Mouse (Mus musculus) adrenal gland, postnatal 36 days (tissue): ENCODE results near the gene Phlda2. TPM values are rescaled to one million over a fixed set of nuclear protein-coding genes. Genes with fewer than 3 reads are reported as not detected.
"Not testable (repeated sequence)": the region's sequence is repeated elsewhere in the genome, so short reads cannot be mapped to it uniquely, and the experiment has no call there.

Source experiments
- DNase-seq, 2 experiments: peaks; one replicate each; pipeline ENCODE4 v3.0.0; 2021; ENCODE audit warnings: mixed read lengths in 1 of 2
- long read RNA-seq, 2 experiments: library from polyadenylated mRNA; stranded (forward); transcript quantifications; one replicate each; pipeline ENCODE4 v2.0.0; 2021; ENCODE audit warnings: borderline sequencing depth in 2 of 2
- total RNA-seq, 2 experiments: library from RNA; stranded (reverse); gene quantifications; 2 replicates each; pipeline ENCODE4 v1.2.3; 2021

The Phlda2 gene
- 1 to 10 TPM in 1 of 2 experiments, under 1 TPM in 1; 0.43 to 2.6 TPM for total RNA-seq
- long read RNA-seq, experiment 1, partial matches to known transcripts = 0 of 3 reads
- long read RNA-seq, experiment 1, other reads (novel, unspliced or antisense) = 0 of 3 reads
- long read RNA-seq, experiment 2 = 0 reads

DNA sequence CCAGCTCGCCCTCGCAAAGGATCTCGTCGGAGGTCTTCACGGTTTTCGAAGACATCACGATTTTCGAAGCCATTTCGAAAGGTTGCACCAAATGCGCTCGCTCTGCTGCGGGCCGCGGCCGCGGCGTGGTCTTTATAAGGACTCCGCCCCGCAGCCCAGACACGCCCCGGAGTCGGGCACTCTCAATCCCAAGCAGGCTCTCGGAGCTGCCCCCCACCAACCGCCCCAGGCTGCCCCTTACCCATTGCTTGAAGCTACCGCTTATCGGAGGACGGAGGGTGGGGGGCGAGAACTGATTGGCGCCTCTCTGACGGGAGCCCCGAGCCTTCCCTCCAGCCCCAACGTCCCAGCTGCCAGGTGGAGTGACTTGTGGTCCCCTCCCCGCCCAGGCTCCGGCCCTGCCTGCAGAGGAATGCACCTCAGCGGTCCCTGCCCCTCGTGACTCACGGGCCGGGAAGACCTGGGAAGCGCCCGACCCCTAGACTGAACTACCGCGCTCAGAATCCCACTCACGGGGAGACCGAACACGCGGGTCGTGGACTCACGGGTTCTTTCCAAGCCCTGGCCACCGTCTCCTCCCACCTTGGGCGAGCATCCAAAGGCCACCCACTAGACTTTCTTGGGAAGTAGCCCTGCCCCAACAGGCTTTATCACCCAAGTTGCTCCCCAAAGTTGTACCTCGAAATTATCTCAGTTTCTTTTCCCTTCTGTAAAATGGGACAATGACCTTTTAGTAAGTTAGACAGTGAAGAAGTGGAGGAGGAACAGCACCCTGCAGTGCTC is at the start of gene Phlda2:
Gene Phlda2, minus strand, starts transcription at position 733 of the 783 bp plus-strand sequence.
- DNase-seq = peak; percentile 28 to 39

DNA sequence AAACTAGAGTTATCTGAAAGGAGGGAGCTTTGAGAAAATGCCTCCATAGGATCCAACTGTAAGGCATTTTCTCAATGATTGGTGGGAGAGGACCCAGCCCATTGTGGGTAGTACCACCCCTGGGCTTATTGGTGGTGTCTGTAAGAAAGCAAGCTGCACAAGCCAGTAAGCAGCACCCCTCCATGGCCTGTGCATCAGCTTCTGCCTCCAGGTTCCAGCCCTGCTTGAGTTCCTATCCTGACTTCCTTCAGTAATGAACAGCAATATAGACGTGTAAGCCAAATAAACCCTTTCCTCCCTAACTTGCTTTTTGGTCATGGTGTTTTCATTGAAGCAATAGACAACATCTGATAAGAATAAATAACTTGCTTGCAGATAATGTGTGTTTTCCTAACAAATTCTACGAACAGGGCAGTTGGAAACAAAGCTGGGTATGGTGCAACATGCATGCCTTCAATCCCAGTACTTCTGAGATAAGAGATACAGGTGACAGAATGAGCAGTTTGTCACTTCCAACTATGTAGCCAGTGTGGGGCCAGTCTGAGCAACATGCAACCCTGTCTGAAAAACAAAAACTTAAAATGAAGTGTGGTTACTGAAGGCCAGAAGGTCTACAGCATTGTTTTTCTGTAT is 46.8 kb upstream of the Phlda2 start:
- no peak for DNase-seq

GRCm38 (mm10) chr7:143548976-143549457 is 46.1 kb upstream of the Phlda2 start, which contains the start of gene Nap1l4:
Nap1l4 (minus strand) TSS chr7:143549106.
- DNase-seq = peak; percentile 96 to 99

GRCm38 (mm10) chr7:143548231-143548961 is 45.4 kb upstream of the Phlda2 start:
- DNase-seq = peak; percentile 79 to 91

DNA sequence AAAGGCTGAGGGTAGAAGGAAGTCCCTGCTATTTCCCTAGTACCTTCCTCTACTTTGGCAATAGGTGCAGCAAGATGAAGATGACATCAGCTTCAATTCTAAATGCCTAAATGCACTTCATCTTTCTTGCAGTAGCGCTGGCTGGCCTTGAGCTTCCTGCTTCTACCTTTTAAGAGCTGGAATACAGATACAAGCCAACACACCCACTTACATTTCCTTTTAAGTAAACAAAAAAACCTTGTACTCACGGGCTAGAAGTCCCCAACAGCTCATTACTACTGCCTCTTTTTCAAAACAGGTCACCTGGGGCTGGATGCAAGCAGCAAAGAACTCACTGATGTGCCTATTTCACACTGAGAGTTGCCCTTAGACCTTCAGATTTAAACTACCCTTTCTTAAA is 43.6 kb upstream of the Phlda2 start:
- no peak for DNase-seq

DNA sequence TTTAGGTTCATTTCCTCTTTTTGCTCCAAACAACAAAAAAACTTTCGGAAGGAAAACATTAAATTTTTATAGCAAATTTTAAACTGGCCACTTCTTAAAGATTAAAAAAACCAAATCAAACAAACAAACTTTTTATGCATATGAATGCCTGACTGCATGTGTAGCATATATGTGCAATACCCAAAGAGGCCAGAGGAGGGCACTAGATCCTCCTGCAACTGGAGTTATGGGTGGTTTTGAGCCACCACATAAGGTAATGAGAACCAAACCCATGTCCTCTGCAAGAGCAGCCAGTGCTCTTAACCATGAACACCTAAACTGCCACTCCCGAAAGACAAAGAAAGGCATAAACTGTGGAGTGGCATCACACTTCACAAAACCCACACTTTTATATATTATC is 41.4 kb upstream of the Phlda2 start:
- DNase-seq = peak in 1 of 2 experiments; percentile 32

- DNase-seq = no peak
Measured at GRCm38 (mm10) chr7:143538671-143539070, 35.7 kb upstream of the Phlda2 start.

DNA sequence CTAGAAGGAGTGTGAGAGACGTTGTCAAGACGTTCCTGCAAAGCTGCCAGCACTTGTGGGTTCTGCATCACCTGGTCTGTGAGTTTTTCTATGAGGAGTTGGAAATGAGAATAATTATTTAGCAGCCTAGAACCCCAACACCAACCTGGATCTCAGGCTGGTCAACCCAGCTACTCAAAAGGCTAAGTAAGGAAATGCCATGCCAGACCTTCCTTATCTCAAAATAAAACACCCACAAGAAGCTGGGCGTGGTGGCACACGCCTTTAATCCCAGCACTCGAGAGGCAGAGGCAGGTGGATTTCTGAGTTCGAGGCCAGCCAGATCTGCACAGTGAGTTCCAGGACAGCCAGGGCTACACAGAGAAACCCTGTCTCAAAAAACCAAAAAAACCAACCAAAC is 35.3 kb upstream of the Phlda2 start:
- DNase-seq = not testable (repeated sequence)

DNA sequence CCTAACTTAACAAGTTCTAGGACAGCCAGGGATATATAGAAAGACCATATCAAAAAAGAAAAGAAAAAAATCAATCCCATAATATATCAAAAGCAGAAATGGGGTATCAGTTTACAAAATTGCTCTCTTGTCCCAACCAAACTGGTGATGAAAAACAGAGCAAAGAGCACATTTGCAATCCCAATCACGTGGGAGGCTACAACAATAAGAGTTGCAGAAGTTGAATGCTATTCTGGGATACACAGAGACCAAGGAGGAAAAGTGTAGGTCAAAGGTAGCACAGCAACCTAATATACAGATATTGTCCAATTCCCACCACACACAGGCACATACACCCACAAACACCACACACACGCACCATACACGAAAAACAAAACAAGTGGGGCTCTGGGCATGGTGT is 33.3 kb upstream of the Phlda2 start:
- DNase-seq = no peak

GRCm38 (mm10) chr7:143533284-143533683 is 30.3 kb upstream of the Phlda2 start:
- DNase-seq = no peak

GRCm38 (mm10) chr7:143532410-143532809 is 29.5 kb upstream of the Phlda2 start:
- no peak for DNase-seq

- no peak for DNase-seq
Measured at GRCm38 (mm10) chr7:143519333-143519732, 16.4 kb upstream of the Phlda2 start.

- DNase-seq = no peak
Measured at GRCm38 (mm10) chr7:143514416-143514768, 11.4 kb upstream of the Phlda2 start.

GRCm38 (mm10) chr7:143513763-143514415 is 10.9 kb upstream of the Phlda2 start:
- no peak for DNase-seq

DNA sequence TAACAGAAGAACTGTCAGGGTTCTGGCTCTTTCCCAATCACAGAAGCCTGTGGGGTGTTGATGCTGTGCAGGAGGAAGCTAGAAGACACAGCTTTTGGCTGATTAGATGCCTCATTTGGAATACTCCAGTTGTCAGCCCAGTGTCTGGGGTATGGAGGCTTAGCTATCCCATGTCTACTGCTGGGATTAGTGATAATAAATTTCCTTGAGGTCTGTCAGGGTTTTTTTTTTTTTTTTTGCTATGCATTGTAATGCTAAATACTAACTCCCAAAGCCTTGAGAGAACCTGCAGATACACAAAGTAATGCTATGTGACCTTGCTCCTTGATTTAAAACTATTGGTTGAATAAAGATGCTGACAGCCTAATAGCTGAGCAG is 8.4 kb upstream of the Phlda2 start:
- DNase-seq = no peak

- no peak for DNase-seq
Measured at GRCm38 (mm10) chr7:143510593-143511334, 7.8 kb upstream of the Phlda2 start.

- DNase-seq = no peak
Measured at GRCm38 (mm10) chr7:143509566-143509965, 6.6 kb upstream of the Phlda2 start.

DNA sequence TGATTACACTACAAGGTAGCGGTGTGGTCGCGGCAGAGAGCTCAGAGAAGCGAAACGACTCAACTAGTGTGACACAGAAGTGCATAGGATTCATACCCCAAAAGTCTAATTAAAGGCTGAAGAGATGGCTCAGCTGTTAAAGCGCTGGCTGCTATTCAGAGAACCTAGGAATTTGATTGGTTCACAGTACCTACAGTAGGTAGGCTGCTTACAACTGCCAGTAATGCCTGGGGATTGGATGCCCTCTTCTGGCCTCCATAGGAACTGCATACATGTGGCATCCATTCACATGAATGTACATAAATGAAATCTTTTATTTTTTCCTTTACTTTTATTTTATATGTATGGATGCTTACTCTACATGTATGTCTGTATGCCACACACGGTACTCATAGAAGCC is 3.7 kb upstream of the Phlda2 start:
- DNase-seq = peak; percentile 54 to 64

DNA sequence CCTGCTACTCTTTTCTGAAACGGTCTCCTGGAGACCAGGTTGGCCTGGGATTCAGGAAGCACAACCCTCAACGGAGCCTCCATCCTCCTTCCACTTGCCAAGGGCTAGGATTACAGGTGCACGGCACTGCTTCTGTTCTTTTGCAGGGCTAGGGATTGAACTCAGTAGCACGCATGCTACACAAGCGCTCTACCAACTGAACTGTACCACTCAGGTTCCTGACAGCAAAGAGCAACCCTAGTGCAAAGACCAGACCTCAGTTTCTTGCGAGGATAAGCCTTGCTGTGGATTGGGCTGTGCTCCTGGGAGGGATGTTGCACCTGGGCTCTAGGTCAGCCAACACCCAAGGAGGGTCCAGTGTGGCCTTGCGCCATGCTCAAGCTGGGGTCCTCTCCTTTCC is 3.3 kb upstream of the Phlda2 start:
- no peak for DNase-seq

GRCm38 (mm10) chr7:143505823-143506222 is 2.9 kb upstream of the Phlda2 start:
- DNase-seq = peak; percentile 86 to 89

DNA sequence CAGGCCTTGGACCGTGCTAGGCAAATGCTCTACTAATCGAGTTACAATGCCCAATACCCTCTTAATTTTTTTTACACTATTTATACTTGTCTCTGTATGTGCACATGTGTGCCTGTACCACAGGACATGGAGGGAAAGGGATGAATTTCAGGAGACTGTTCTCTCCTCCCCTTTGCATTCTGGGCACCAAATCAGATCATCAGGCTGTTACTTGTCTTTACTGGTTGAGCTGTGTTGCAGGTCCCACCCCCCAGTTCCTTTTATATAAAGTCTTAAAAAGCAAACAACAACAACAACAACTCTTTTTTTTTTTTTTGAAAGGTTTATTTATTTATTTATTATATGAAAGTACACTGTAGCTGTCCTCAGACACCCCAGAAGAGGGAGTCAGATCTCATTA is 2.5 kb upstream of the Phlda2 start:
- no peak for DNase-seq
